Mouse (Mus musculus): Measurements from ENCODE around the gene Gm8332.

Gm8332 gene

GRCm38 (mm10) chr12:88250000-88250399, at the start of gene Gm8332:
Gene Gm8332 (minus strand): TSS chr12:88250100.
- 72% methylated on average over 2 of the region's 2 CpGs for WGBS

DNA sequence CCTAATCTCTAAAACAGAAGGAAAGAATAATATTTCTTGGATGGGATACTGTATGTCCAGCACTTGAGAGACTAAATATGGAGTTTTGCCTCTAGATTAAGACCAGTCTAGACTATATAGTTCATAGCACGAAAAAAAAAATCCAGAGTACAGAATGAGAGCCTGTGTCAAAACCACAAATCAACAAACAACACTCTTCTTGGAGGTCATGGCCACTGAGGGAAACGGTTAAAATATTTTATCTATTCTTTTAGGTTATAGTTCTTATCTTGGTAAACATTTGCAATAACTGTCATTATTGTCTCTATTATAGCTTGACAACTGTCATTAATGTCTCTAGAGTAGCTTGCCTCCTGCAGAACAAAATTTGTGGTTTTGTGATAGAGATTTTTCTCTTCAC, 47.3 kb upstream of the Gm8332 start:
- 69% methylated on average over 2 of the region's 2 CpGs for WGBS

- 76% methylated on average over 4 of the region's 4 CpGs for WGBS
Measured at GRCm38 (mm10) chr12:88293082-88293481, 43.2 kb upstream of the Gm8332 start.

DNA sequence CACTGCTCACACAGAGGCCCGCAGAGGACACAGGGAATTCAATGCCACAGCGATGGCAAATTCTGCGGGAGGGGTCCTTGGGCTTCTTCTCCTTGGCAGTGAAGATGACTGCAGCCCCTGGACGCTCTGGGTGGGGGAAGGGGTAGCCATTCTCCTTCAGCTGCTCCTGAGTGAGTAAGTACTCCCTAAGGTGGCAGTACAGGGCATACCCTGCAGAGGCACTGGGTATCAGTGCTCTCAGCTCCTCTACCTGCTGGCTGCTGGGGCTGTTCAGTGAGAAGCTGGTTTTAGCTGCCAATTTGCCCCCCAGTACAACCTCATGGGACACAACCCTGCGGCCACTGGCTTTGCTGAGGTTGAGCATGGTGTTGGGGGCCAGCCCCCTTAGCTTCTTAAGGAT, 35.3 kb upstream of the Gm8332 start:
- WGBS = 83% methylated on average over 5 of the region's 5 CpGs

DNA sequence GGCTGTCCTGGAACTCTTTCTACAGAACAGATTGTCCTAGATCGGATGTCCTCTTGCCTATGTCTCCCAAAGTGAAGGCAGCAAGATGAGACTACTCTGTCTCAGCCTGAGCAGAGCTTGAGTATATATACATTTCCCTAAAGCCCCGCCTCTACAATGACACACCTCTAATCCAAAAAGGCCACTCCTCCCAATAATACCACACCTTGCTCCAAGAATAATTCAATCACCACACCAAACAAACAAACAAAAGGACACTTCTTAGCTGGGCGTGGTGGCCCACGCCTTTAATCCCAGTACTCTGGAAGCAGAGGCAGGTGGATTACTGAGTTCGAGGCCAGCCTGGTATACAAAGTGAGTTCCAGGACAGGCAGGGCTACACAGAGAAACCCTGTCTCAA, 24.5 kb upstream of the Gm8332 start, which contains the start of gene Gm5662:
Gene Gm5662 (minus strand): TSS at position 101 of the 400 bp plus-strand sequence.
- WGBS = 87% methylated on average over 5 of the region's 5 CpGs

DNA sequence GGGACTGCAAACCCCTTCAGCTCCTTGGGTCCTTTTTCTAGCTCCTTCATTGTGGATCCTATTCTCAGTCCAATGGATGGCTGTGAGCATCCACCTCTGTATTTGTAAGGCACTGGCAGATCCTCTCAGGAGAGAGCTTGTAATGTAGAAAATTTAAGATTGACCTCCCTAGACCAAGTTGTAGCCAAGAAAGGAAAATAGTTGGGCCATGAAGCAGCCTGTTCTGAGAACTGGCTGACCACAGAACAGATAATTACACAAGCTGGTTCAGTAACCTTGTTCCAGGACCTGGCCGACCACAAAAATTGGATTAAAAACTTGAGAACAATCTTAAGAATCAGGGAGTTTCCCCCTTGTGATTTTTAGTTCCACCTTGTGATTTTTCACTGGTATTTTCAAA, 7.3 kb upstream of the Gm8332 start:
- 52% methylated on average over 1 of the region's 1 CpGs for WGBS

DNA sequence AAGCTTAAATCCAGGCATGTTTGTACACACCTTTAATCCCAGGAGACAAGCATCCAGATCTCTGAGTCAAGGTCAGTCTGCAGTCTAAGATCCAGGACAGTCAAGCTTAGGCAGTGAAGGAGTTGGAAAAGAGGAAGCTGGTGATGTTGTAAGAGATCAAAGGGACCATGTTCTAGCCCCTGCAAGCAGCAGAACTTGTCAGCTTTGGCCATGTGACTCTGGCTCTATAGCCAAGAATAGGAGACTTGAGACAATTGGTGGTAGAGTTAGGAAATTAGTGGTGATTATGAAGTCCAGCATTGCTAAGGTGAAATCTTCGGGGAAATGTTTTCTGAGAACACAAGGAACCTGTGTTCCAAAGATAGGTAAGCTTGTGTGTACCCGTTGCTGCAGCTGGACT, 6.0 kb upstream of the Gm8332 start:
- 58% methylated on average over 2 of the region's 2 CpGs for WGBS

DNA sequence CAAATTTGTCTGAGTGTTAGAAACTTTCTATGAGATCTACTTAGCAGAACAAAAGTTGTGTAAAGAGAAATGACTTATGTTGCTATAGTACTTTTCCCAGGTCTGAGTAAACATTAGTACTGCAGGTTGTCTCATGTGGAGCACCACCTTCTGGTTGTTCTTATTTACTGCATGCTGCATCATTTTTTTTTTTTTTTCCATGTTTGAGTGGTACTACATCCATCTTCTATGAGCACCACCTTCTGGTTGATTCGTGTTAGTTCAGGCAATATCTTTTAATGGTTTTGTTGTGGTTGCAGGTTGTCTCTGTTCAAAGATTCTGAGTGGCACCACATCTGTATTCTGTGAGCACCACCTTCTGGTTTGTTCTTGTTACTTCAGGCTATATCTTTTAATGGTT, 7.0 kb downstream of the Gm8332 start:
- WGBS = 57% methylated on average over 1 of the region's 1 CpGs

GRCm38 (mm10) chr12:88219445-88219844, 30.5 kb downstream of the Gm8332 start:
- 90% methylated on average over 3 of the region's 3 CpGs for WGBS

DNA sequence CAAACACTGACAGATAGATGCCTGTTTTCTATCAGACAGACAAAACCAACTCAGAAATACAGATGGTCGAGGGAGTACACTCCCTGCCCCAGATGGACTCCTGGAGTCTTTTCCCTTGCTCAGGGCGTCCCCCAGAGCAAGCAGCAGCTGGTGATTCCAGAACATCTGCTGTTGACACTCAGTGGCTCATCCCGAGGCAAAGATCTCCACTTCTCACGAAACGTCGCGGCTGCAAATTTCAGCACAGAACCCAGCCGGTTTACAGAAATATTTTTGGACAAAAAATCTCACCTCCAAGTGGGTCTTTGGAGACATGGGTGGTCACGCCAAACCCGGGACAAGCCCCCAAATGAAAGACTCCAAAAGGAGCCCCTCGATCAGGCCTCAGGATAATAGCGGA, 35.3 kb downstream of the Gm8332 start:
- WGBS = 80% methylated on average over 12 of the region's 12 CpGs

DNA sequence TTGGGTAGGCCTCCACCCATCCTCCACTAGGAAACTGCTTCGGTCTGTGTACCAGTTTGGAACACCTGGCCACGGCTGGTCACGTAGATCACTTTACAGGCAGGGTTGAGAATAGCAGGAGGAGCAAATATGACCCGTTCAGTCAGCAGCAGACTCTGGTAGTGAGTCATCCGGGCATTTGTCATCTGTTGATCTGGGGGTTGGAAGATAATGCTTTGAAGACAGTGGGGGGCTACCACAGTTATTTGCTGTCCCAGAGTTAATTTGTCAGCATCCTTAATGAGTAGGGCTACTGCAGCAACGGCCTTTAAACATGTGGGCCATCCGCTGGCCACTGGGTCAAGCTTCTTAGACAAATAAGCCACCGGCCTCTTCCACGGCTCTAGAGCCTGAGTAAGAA, 38.4 kb downstream of the Gm8332 start:
- 85% methylated on average over 9 of the region's 9 CpGs for WGBS

DNA sequence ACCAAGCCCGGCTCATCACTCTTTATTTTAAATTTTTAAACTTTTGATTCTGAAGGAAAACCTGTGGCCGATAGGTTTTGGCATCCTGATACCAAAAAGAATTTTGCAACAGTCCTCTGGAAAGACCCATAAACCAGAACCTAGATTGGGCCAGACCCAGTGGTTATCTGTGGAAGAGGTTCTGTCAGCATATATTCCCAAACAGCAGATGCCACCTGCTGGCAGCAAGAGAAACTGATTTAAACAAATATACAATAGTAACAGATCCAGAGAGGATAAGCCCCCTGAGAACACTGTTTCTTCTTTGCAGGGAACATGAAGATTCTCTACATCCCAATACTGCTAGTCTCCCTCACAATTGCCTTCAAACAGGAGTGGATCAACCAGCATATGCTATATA, 47.0 kb downstream of the Gm8332 start:
- 91% methylated on average over 2 of the region's 2 CpGs for WGBS
